Mouse (Mus musculus) bone marrow macrophage, adult 2 months (primary cell): ENCODE data around the gene Zfp62. TPM values are rescaled to one million over a fixed set of nuclear protein-coding genes. Genes with fewer than 3 reads are reported as not detected.

Source experiments
- H3K27ac ChIP-seq: 2 replicates; pipeline ENCODE4 v1.5.1; 2012; ENCODE audit warnings: low read depth, low read length; ENCODE audit not compliant: insufficient read depth
- H3K4me1 ChIP-seq: 2 replicates; pipeline ENCODE4 v1.6.1; 2012; ENCODE audit warnings: low read length; ENCODE audit not compliant: control insufficient read depth, insufficient read depth
- H3K4me3 ChIP-seq: 2 replicates; pipeline ENCODE4 v1.5.1; 2012; ENCODE audit warnings: mild to moderate bottlenecking, low read length, moderate library complexity; ENCODE audit not compliant: insufficient read depth
- CTCF ChIP-seq: IDR thresholded peaks from 2 replicates; pipeline ENCODE4 v1.5.1; 2012; ENCODE audit warnings: low read depth, mild to moderate bottlenecking, low read length, moderate library complexity
- POLR2A ChIP-seq: IDR thresholded peaks from 2 replicates; pipeline ENCODE4 v1.6.1; 2012; ENCODE audit warnings: mild to moderate bottlenecking, low read depth, low read length, borderline replicate concordance
- polyA plus RNA-seq: library from polyadenylated mRNA; stranded (reverse); fragments of >200 nt; gene quantifications from 2 replicates; pipeline ENCODE4 v1.2.4, GENCODE M21; 2012; ENCODE audit not compliant: missing spikeins, insufficient read depth, insufficient read length

The Zfp62 gene
- polyA plus RNA-seq, 1 experiment: 30.8 TPM

GRCm38 (mm10) chr11:49205080-49205590, 2.0 kb downstream of the Zfp62 start:
- peaks cover 24% of the 10 kb centered on the region for H3K4me1 ChIP-seq
- H3K27ac ChIP-seq: no peak overlapping the region
- peak overlapping the region; percentile 26; the same call in 1 of the 2 replicates for H3K4me3 ChIP-seq
- no peak for TF ChIP-seq CTCF
- TF ChIP-seq POLR2A: no peak

DNA sequence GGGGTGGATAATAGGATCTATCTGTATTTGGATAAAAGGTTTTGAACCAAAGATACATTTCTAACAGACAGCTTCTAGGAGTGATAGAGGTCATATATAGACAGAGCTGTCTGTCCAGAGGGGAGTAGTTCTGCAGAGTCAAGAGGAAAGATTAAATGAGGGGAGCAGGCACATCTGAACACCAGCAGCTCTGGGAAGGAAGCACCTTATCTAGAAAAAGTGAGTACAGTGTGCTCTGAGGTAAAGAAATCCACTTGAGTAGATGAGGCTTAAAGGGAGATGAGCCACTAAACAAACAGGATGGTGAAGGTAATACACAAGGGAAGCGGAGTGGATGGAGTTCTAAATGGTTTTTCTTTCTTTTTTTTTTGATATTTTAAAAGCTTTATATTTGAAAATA, 4.4 kb downstream of the Zfp62 start:
- H3K27ac ChIP-seq: no peak overlapping the region
- no peak overlapping the region for H3K4me3 ChIP-seq
- no peak for TF ChIP-seq CTCF
- TF ChIP-seq POLR2A: no peak
- H3K4me1 ChIP-seq: peaks cover 22% of the 10 kb centered on the region

DNA sequence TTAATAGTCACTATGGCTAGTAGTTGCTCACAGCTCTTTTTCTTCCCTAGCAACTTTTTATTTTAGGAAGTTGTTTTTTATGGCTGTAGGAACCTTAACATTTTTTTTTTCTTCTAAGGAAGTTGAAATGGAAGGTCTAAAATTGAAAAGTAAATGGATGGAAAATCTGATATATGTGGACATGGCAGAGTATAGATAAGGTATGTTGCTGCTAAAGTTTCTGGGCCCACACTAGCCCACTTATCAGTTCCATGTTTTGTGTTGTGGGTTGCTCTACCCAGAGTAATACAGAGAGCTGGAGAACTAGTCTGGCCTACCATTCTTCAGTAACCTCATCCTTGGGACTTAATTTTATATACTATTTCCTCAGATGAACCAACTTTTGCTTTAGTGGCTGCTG, 9.5 kb downstream of the Zfp62 start:
- no peak overlapping the region for H3K4me3 ChIP-seq
- peak overlapping the region; percentile 45; the same call in 1 of the 2 replicates for H3K27ac ChIP-seq
- no peak for TF ChIP-seq CTCF
- no peak for TF ChIP-seq POLR2A
- peaks cover 20% of the 10 kb centered on the region for H3K4me1 ChIP-seq

- Histone ChIP-seq H3K4me1 (peaks cover 16% of the 10 kb centered on the region), H3K27ac (no peak overlapping the region), H3K4me3 (no peak overlapping the region)
- TF ChIP-seq POLR2A: no peak
- no peak for TF ChIP-seq CTCF
These were observed 10.4 kb downstream of the Zfp62 start for GRCm38 (mm10) chr11:49213505-49213904.

- H3K27ac ChIP-seq: no peak overlapping the region
- H3K4me1 ChIP-seq: peaks cover 7% of the 10 kb centered on the region
- no peak overlapping the region for H3K4me3 ChIP-seq
- no peak for TF ChIP-seq POLR2A
- no peak for TF ChIP-seq CTCF
These were observed 16.2 kb downstream of the Zfp62 start for GRCm38 (mm10) chr11:49219271-49219670.

DNA sequence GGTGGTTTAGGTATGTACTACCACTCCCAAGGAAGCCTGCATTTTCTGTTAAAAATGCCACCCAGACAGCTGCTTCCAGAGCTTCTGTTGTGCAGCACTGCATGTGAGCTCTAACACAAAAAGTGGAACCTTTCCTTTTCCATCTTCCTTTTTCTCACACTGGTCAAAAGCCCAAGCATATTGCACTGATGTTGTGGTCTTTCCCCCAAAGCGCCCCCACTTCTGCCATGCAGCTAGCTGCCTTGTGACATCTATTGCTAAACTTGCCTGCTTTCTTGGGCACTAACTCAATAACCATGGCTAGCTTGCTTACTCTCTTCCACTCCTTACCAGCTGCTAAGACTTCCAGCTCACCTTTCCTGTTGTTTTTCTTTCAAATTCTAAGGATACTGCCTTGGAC, 21.4 kb downstream of the Zfp62 start:
- peaks cover 10% of the 10 kb centered on the region for H3K4me1 ChIP-seq
- no peak for TF ChIP-seq POLR2A
- no peak for TF ChIP-seq CTCF
- H3K4me3 ChIP-seq: no peak overlapping the region
- no peak overlapping the region; the same call in 1 of the 2 replicates for H3K27ac ChIP-seq

- TF ChIP-seq CTCF (no peak), POLR2A (no peak)
- H3K27ac ChIP-seq: no peak overlapping the region
These were observed 29.7 kb downstream of the Zfp62 start for GRCm38 (mm10) chr11:49232781-49233180.

GRCm38 (mm10) chr11:49235459-49236207, 32.5 kb downstream of the Zfp62 start:
- no peak overlapping the region for H3K4me3 ChIP-seq
- H3K4me1 ChIP-seq: peaks cover 14% of the 10 kb centered on the region
- H3K27ac ChIP-seq: no peak overlapping the region
- TF ChIP-seq POLR2A (no peak), CTCF (no peak)

More at GRCm38 (mm10) chr11:49232781-49233180, 29.7 kb downstream of the Zfp62 start:
- Histone ChIP-seq H3K4me3 (no peak overlapping the region), H3K4me1 (peaks cover 14% of the 10 kb centered on the region)

DNA sequence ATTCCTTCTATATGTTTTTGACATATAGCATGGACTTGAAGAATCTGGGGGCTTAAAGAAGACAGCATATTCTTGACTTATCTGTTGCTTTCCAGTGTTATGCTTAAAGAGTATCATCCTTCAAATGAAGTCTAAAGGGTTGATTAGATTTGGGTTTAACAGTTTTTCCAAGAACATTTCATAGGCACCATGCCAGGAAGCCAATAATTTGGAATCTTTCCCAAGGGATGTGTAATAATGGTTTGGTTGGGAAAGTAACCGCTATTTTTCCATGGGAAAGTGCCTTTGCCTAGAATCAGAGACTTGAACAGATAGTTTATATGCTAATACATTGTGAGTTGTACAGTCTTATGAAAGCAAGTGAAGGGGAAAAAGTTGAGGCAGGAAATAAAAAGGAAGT, 33.8 kb downstream of the Zfp62 start:
- Histone ChIP-seq H3K27ac (peak overlapping the region; percentile 74; the same call in 1 of the 2 replicates), H3K4me3 (no peak overlapping the region)
- TF ChIP-seq CTCF (no peak), POLR2A (no peak)

GRCm38 (mm10) chr11:49237532-49237931, 34.4 kb downstream of the Zfp62 start:
- peak overlapping the region; percentile 74 for H3K27ac ChIP-seq
- peaks cover 23% of the 10 kb centered on the region for H3K4me1 ChIP-seq
- H3K4me3 ChIP-seq: no peak overlapping the region
- TF ChIP-seq CTCF: no peak
- TF ChIP-seq POLR2A: no peak

More for the DNA sequence above, 33.8 kb downstream of the Zfp62 start:
- H3K4me1 ChIP-seq: peaks cover 23% of the 10 kb centered on the region
